Mouse (Mus musculus) hematopoietic stem cell, adult 5-6 weeks (primary cell): ENCODE measurements around the gene Gm10645. TPM values are rescaled to one million over a fixed set of nuclear protein-coding genes. Genes with fewer than 3 reads are reported as not detected.
A peak's percentile ranks its signal among the peaks of the same experiment; 100 is the strongest.

Source experiments
- ATAC-seq, 2 experiments: fragments of 125-278 bp in 1 of 2; replicated peaks in 1 of 2; 2 replicates each; pipeline ENCODE4 v1.8.0; 2016 to 2017; ENCODE audit warnings: inconsistent platforms in 2 of 2, mild to moderate bottlenecking in 2 of 2, moderate number of reproducible peaks in 2 of 2, low read depth in 1 of 2, moderate TSS enrichment in 1 of 2; ENCODE audit not compliant: low FRiP score in 2 of 2, poor library complexity in 2 of 2, severe bottlenecking in 2 of 2, insufficient read depth in 1 of 2, low TSS enrichment in 1 of 2
- total RNA-seq: library from RNA; stranded (forward); fragments of 172-1452, 232-1000 nt; gene quantifications from 2 replicates; pipeline ENCODE4 v1.2.3, GENCODE M21; 2017

The Gm10645 gene
- total RNA-seq, 1 experiment from 2014 or later, result 2.2 TPM

GRCm38 (mm10) chr8:83176785-83177184, 10.8 kb upstream of the Gm10645 start:
- ATAC-seq, result no peak

GRCm38 (mm10) chr8:83175680-83176079, 9.7 kb upstream of the Gm10645 start:
- ATAC-seq, result no peak

GRCm38 (mm10) chr8:83170894-83171293, 4.9 kb upstream of the Gm10645 start:
- no peak for ATAC-seq

GRCm38 (mm10) chr8:83169709-83170108, 3.7 kb upstream of the Gm10645 start:
- ATAC-seq, result peak in 1 of 2 experiments; percentile 35; a peak in 1 of 4 replicates

GRCm38 (mm10) chr8:83169127-83169526, 3.2 kb upstream of the Gm10645 start:
- ATAC-seq, result no peak

- ATAC-seq, result no peak
Measured at GRCm38 (mm10) chr8:83167932-83168331, 2.0 kb upstream of the Gm10645 start.

- peak; percentile 77 to 87 for ATAC-seq
Measured at GRCm38 (mm10) chr8:83165235-83165930, 587 bp downstream of the Gm10645 start, which contains the start of gene Tbc1d9. Gene Tbc1d9, plus strand, starts transcription at chr8:83165352.

GRCm38 (mm10) chr8:83160613-83161012, 5.4 kb downstream of the Gm10645 start:
- no peak for ATAC-seq

GRCm38 (mm10) chr8:83159615-83160014, 6.4 kb downstream of the Gm10645 start:
- ATAC-seq, result no peak

- peak in 1 of 2 experiments; percentile 36; a peak in 1 of 4 replicates for ATAC-seq
Measured at GRCm38 (mm10) chr8:83158971-83159370, 7.0 kb downstream of the Gm10645 start.

- no peak for ATAC-seq
Measured at GRCm38 (mm10) chr8:83155110-83155509, 10.9 kb downstream of the Gm10645 start.

GRCm38 (mm10) chr8:83152470-83152869, 13.5 kb downstream of the Gm10645 start:
- peak; percentile 42 to 78; a peak in 3 of 4 replicates for ATAC-seq

- no peak for ATAC-seq
Measured at GRCm38 (mm10) chr8:83152055-83152454, 13.9 kb downstream of the Gm10645 start.

- no peak for ATAC-seq
Measured at GRCm38 (mm10) chr8:83149124-83149523, 16.8 kb downstream of the Gm10645 start.

- ATAC-seq, result no peak
Measured at GRCm38 (mm10) chr8:83145421-83145820, 20.5 kb downstream of the Gm10645 start.

- ATAC-seq, result no peak
Measured at GRCm38 (mm10) chr8:83144601-83145000, 21.4 kb downstream of the Gm10645 start.

- peak; percentile 20 to 59; a peak in 2 of 4 replicates for ATAC-seq
Measured at GRCm38 (mm10) chr8:83141358-83141757, 24.6 kb downstream of the Gm10645 start.

- ATAC-seq, result peak; percentile 88
Measured at GRCm38 (mm10) chr8:83140701-83141111, 25.3 kb downstream of the Gm10645 start.

- ATAC-seq, result peak in 1 of 2 experiments; percentile 22; a peak in 1 of 4 replicates
Measured at GRCm38 (mm10) chr8:83140068-83140467, 25.9 kb downstream of the Gm10645 start.
